Mouse (Mus musculus): ENCODE results near the gene Cmtm6. TPM values are rescaled to one million over a fixed set of nuclear protein-coding genes. Genes with fewer than 3 reads are reported as not detected.

The Cmtm6 gene
- polyA plus RNA-seq, 1 experiment = 36.7 TPM

- no peaks in the 10 kb centered on the region for H3K36me3 ChIP-seq (ENCODE audit: control insufficient read depth, insufficient read depth, low read length)
- H3K4me1 ChIP-seq (ENCODE audit: control insufficient read depth, insufficient read depth, insufficient read length) = peaks cover 12% of the 10 kb centered on the region; the same call in 1 of the 2 replicates
- H3K4me3 ChIP-seq (ENCODE audit: extremely low read depth, insufficient read depth, insufficient read length) = no peak overlapping the region
- WGBS = 28% methylated on average over 4 of the region's 4 CpGs
- no peaks in the 10 kb centered on the region for H3K27me3 ChIP-seq (ENCODE audit: control insufficient read depth, insufficient read depth, low read length)
- H3K27ac ChIP-seq (ENCODE audit: insufficient read depth, low read length) = peak overlapping the region; percentile 61
- no peak for TF ChIP-seq POLR2A (IDR thresholded peaks at IDR 0.05; ENCODE audit: low read depth, low read length)
- no peak for TF ChIP-seq CTCF (IDR thresholded peaks at IDR 0.05; ENCODE audit: extremely low read depth, insufficient read depth, insufficient read length, insufficient replicate concordance)
- no peak for DNase-seq (ENCODE audit: low read depth in 1 of 2, low spot score in 2 of 2)
These were observed 63.6 kb downstream of the Cmtm6 start for GRCm38 (mm10) chr9:114794491-114794890.

GRCm38 (mm10) chr9:114796473-114797050 is 65.6 kb downstream of the Cmtm6 start:
- 72% methylated on average over 11 of the region's 11 CpGs for WGBS
- no peaks in the 10 kb centered on the region for H3K36me3 ChIP-seq (ENCODE audit: control insufficient read depth, insufficient read depth, low read length)
- DNase-seq (ENCODE audit: low read depth in 1 of 2, low spot score in 2 of 2) = no peak
- peaks cover 12% of the 10 kb centered on the region; the same call in 1 of the 2 replicates for H3K4me1 ChIP-seq (ENCODE audit: control insufficient read depth, insufficient read depth, insufficient read length)
- H3K4me3 ChIP-seq (ENCODE audit: extremely low read depth, insufficient read depth, insufficient read length) = no peak overlapping the region
- TF ChIP-seq CTCF (IDR thresholded peaks at IDR 0.05; ENCODE audit: extremely low read depth, insufficient read depth, insufficient read length, insufficient replicate concordance) (no peak), POLR2A (IDR thresholded peaks at IDR 0.05; ENCODE audit: low read depth, low read length) (no peak)
- H3K27me3 ChIP-seq (ENCODE audit: control insufficient read depth, insufficient read depth, low read length) = no peaks in the 10 kb centered on the region
- H3K27ac ChIP-seq (ENCODE audit: insufficient read depth, low read length) = no peak overlapping the region

GRCm38 (mm10) chr9:114797329-114798004 is 66.6 kb downstream of the Cmtm6 start:
- no peak overlapping the region for H3K4me3 ChIP-seq (ENCODE audit: extremely low read depth, insufficient read depth, insufficient read length)
- DNase-seq (ENCODE audit: low read depth in 1 of 2, low spot score in 2 of 2) = peak in 1 of 2 experiments; percentile 83
- peaks cover 12% of the 10 kb centered on the region; the same call in 1 of the 2 replicates for H3K4me1 ChIP-seq (ENCODE audit: control insufficient read depth, insufficient read depth, insufficient read length)
- no peaks in the 10 kb centered on the region for H3K27me3 ChIP-seq (ENCODE audit: control insufficient read depth, insufficient read depth, low read length)
- 60% methylated on average over 11 of the region's 11 CpGs for WGBS
- H3K27ac ChIP-seq (ENCODE audit: insufficient read depth, low read length) = no peak overlapping the region
- no peaks in the 10 kb centered on the region for H3K36me3 ChIP-seq (ENCODE audit: control insufficient read depth, insufficient read depth, low read length)
- peak; percentile 89; the same call in 1 of the 2 replicates for TF ChIP-seq CTCF (IDR thresholded peaks at IDR 0.05; ENCODE audit: extremely low read depth, insufficient read depth, insufficient read length, insufficient replicate concordance)
- no peak for TF ChIP-seq POLR2A (IDR thresholded peaks at IDR 0.05; ENCODE audit: low read depth, low read length)

GRCm38 (mm10) chr9:114798845-114799244 is 67.9 kb downstream of the Cmtm6 start:
- no peak for DNase-seq (ENCODE audit: low read depth in 1 of 2, low spot score in 2 of 2)
- H3K4me1 ChIP-seq (ENCODE audit: control insufficient read depth, insufficient read depth, insufficient read length) = peaks cover 10% of the 10 kb centered on the region; the same call in 1 of the 2 replicates
- no peak overlapping the region for H3K4me3 ChIP-seq (ENCODE audit: extremely low read depth, insufficient read depth, insufficient read length)
- no peaks in the 10 kb centered on the region for H3K36me3 ChIP-seq (ENCODE audit: control insufficient read depth, insufficient read depth, low read length)
- TF ChIP-seq POLR2A (IDR thresholded peaks at IDR 0.05; ENCODE audit: low read depth, low read length) (no peak), CTCF (IDR thresholded peaks at IDR 0.05; ENCODE audit: extremely low read depth, insufficient read depth, insufficient read length, insufficient replicate concordance) (no peak)
- H3K27ac ChIP-seq (ENCODE audit: insufficient read depth, low read length) = no peak overlapping the region
- H3K27me3 ChIP-seq (ENCODE audit: control insufficient read depth, insufficient read depth, low read length) = no peaks in the 10 kb centered on the region
- WGBS = 84% methylated on average over 6 of the region's 6 CpGs

Other genes with a start within 250 kb of the Cmtm6 start
- gene Ccr4, start 226.2 kb upstream of the Cmtm6 start, polyA plus RNA-seq (2012; rRNA removed) = 2.6 and 4.0 TPM in 2 replicates
- not detected in 2 replicates for gene C130032M10Rik, start 215.4 kb upstream of the Cmtm6 start, polyA plus RNA-seq (2012; rRNA removed)
- 0.05 and 0.06 TPM in 2 replicates for gene Trim71, start 166.7 kb upstream of the Cmtm6 start, polyA plus RNA-seq (2012; rRNA removed)
- 18.7 and 18.8 TPM in 2 replicates for gene Cnot10, start 90.9 kb upstream of the Cmtm6 start, polyA plus RNA-seq (2012; rRNA removed)
- gene Dync1li1, start 42.3 kb upstream of the Cmtm6 start, polyA plus RNA-seq (2012; rRNA removed) = 9.8 and 10.1 TPM in 2 replicates
- 237 and 317 TPM in 2 replicates for gene Cmtm7, start 50.7 kb downstream of the Cmtm6 start, polyA plus RNA-seq (2012; rRNA removed)
- 5.8 and 7.9 TPM in 2 replicates for gene Cmtm8, start 113.0 kb downstream of the Cmtm6 start, polyA plus RNA-seq (2012; rRNA removed)
- gene Gpd1l, start 202.9 kb downstream of the Cmtm6 start, polyA plus RNA-seq (2012; rRNA removed) = 25.7 and 29.1 TPM in 2 replicates
- 0.54 and 0.80 TPM in 2 replicates for gene Osbpl10, start 247.5 kb downstream of the Cmtm6 start, polyA plus RNA-seq (2012; rRNA removed)